Mouse (Mus musculus): ENCODE measurements around the gene Sort1. TPM values are rescaled to one million over a fixed set of nuclear protein-coding genes. Genes with fewer than 3 reads are reported as not detected.

The Sort1 gene
- polyA plus RNA-seq, 1 experiment from 2014 or later, result 12.9 TPM

DNA sequence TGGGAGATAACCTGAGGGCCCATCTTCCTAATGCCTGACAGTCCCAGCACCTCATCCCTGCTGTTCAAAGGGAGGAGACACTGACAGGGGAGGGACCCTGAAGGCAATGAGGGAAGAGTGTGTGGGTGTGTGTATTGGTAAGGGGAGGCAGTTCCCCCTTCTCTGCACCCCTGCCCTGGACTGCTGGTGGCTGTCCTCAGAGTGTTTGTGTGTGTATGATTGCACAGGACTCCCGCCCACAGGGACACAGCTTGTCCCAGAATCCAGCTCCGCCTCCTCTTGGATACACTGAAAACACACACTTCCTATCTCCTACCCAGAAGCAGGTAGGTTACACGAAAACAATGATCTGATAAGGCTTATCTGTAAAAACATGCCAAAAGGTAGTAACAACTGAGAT, 71.4 kb downstream of the Sort1 start:
- WGBS, result 86% methylated on average over 3 of the region's 3 CpGs
- peaks cover 4% of the 10 kb centered on the region for H3K4me1 ChIP-seq
- DNase-seq (ENCODE audit: low spot score), result no peak
- no peak overlapping the region for H3K4me3 ChIP-seq
- peaks cover 77% of the 10 kb centered on the region for H3K36me3 ChIP-seq (replicated peaks)
- no peaks in the 10 kb centered on the region for H3K9me3 ChIP-seq
- H3K27me3 ChIP-seq (replicated peaks; ENCODE audit: low read depth, poor library complexity, severe bottlenecking), result no peaks in the 10 kb centered on the region
- H3K27ac ChIP-seq (replicated peaks), result no peak overlapping the region

DNA sequence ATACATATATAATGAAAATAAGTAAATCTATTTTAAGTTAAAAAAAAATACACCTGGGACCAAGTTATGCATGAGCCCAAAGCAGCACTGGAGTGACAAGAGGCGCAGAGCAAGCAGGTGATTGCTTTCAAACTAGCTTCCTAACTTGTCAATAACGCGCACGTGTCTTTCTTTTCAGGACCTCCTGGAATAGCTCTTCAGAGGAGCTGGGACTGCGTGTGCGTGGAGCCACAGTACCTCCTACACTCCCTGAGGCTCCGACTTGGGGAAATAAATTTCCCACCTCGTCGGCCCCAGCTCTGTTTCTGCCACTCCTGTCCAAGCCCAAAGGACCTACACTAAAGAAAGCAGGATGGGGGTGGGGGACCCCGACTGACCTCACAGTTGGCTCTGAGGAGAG, 73.2 kb downstream of the Sort1 start:
- Histone ChIP-seq H3K36me3 (replicated peaks) (peaks cover 59% of the 10 kb centered on the region), H3K9me3 (no peaks in the 10 kb centered on the region), H3K4me1 (peaks cover 23% of the 10 kb centered on the region), H3K4me3 (no peak overlapping the region), H3K27me3 (replicated peaks; ENCODE audit: low read depth, poor library complexity, severe bottlenecking) (no peaks in the 10 kb centered on the region), H3K27ac (replicated peaks) (no peak overlapping the region)
- 91% methylated on average over 10 of the region's 10 CpGs for WGBS
- no peak for DNase-seq (ENCODE audit: low spot score)

DNA sequence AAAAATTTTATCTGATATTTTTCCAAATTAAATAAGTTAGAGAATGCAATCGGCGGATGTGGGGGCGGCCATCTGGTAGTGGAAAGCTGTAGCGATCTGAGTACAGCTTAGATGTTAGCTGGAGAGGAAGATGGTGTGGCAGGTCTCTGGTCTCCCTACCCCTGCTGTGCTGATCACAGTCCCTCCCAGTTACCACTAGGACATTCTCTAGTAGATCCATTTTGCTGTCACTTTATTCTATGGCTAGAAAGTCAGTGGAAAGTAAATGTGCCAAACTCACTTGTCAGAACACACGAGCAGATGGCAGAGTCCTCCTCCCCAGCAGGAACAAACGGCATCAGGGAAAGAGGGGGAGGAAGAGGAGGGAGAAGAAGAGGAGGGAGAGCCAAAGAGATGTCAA, 74.6 kb downstream of the Sort1 start:
- H3K27ac ChIP-seq (replicated peaks), result no peak overlapping the region
- 86% methylated on average over 6 of the region's 6 CpGs for WGBS
- H3K9me3 ChIP-seq, result no peaks in the 10 kb centered on the region
- H3K27me3 ChIP-seq (replicated peaks; ENCODE audit: low read depth, poor library complexity, severe bottlenecking), result no peaks in the 10 kb centered on the region
- peaks cover 49% of the 10 kb centered on the region for H3K36me3 ChIP-seq (replicated peaks)
- H3K4me1 ChIP-seq, result peaks cover 24% of the 10 kb centered on the region
- no peak for DNase-seq (ENCODE audit: low spot score)
- H3K4me3 ChIP-seq, result no peak overlapping the region

DNA sequence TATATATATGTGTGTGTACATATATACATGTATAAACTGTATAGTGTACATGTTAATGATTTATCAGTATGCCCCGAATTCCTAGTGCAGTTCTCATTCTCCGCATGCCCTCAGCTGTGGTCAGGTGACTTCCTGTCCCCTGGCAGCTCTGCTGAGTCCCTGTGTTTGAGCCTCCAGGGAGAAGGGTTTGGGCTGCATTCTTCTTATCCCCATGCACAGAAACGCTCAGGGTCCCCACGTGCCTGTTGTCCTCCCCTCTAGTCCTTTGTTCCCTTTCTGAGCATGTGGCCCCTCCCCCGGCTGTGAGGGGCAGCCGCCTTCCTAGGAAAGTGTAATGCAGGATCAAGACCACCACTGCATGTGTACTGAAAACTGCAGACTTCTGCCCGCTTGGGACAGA, 77.0 kb downstream of the Sort1 start:
- peak overlapping the region; percentile 83 for H3K27ac ChIP-seq (replicated peaks)

DNA sequence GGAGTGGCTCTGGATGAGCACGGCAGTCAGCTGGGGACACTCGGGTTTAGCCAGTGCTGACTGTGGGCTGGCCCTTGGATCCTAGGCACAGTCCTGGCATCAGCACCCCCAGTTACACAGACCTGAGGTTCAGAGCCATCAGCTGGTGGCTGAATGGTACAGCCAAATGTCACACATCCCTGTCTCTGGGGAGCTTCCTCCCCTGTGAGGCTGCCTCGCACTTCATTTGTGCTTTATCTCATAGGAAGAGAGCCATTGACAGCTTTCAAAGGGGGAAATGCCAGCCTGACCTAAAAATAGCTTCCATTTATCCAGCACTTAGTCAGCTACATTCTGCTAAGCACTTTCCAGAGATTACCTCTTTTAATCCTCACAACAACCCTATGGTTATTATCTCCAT, 79.7 kb downstream of the Sort1 start:
- Histone ChIP-seq H3K36me3 (replicated peaks) (0 out of 2 replicates have a peak, but pooled peaks cover 2% of the 10 kb centered on the region), H3K4me1 (peaks cover 39% of the 10 kb centered on the region), H3K4me3 (no peak overlapping the region), H3K27ac (replicated peaks) (no peak overlapping the region), H3K27me3 (replicated peaks; ENCODE audit: low read depth, poor library complexity, severe bottlenecking) (no peaks in the 10 kb centered on the region), H3K9me3 (no peaks in the 10 kb centered on the region)
- no peak for DNase-seq (ENCODE audit: low spot score)
- 87% methylated on average over 3 of the region's 3 CpGs for WGBS

More for the DNA sequence above, 77.0 kb downstream of the Sort1 start:
- H3K4me3 ChIP-seq, result peak overlapping the region; percentile 18; the same call in 1 of the 2 replicates
- peaks cover 34% of the 10 kb centered on the region for H3K4me1 ChIP-seq
- peaks cover 25% of the 10 kb centered on the region for H3K36me3 ChIP-seq (replicated peaks)
- peak; percentile 72 for DNase-seq (ENCODE audit: low spot score)
- H3K27me3 ChIP-seq (replicated peaks; ENCODE audit: low read depth, poor library complexity, severe bottlenecking), result no peaks in the 10 kb centered on the region
- no peaks in the 10 kb centered on the region for H3K9me3 ChIP-seq
- WGBS, result 15% methylated on average over 7 of the region's 7 CpGs

DNA sequence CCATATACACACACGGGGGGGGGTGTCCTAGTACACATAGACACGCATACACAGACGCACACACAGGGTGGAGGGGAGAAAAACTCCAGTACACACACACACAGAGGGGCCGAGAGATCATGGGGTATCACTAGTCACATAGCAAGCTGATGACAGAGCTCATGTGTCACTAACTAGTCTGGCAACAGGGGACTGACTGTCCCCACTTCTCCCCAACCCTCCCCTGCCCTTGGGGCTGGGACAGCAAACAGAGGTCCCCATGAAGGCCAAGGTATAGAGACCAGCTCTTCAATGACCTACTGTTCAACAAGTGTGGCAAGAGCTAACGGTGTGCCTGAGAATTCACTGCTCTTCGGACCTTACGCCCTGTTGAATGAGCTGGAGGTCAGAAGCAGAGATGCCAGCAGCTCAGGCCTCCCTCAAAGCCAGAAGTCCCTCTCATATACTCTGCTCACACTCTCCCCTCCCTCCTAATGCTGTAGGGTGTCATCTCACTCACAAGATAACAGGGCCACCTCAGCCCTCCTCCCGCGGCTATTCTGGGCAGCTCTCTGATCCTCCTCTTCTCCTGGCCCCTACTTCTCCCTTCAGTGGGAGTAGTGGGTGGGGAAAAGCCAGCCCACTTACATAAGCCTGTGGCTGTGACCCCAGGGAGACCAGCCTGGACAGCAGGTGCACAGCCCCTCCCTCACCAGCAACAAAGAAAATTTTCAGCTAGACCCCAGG, 80.6 kb downstream of the Sort1 start, which contains the start of gene Mybphl:
Mybphl (plus strand) TSS at position 642 of the 726 bp plus-strand sequence.
- no peak for DNase-seq (ENCODE audit: low spot score)
- H3K4me1 ChIP-seq, result peaks cover 39% of the 10 kb centered on the region

DNA sequence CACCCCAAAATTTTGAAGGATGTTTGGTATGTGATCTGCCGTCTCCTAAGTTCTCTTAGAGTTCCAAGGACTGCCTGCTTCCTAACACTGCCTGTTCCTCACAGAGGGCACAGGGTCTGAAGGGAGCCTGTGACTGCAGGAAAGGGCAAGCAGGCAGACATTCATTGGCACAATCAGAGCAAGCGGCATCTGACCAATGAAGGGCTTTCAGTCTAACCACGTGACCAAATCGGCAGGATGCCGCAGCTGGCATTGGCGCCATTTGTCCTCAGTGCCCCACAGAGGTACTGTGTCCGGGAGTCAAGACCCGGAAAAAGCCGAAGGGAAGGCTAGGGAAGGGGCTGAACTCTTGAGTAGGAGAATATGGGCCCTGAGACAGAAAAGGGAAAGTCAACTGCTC, 83.3 kb downstream of the Sort1 start:
- Histone ChIP-seq H3K36me3 (replicated peaks) (no peaks in the 10 kb centered on the region), H3K27me3 (replicated peaks; ENCODE audit: low read depth, poor library complexity, severe bottlenecking) (no peaks in the 10 kb centered on the region), H3K27ac (replicated peaks) (no peak overlapping the region), H3K4me3 (no peak overlapping the region), H3K4me1 (peaks cover 26% of the 10 kb centered on the region), H3K9me3 (no peaks in the 10 kb centered on the region)
- WGBS, result 69% methylated on average over 9 of the region's 9 CpGs
- peak; percentile 31 for DNase-seq (ENCODE audit: low spot score)

More for the DNA sequence above, 80.6 kb downstream of the Sort1 start, which contains the start of gene Mybphl:
- H3K36me3 ChIP-seq (replicated peaks), result no peaks in the 10 kb centered on the region
- no peak within 1 kb of the TSS for H3K4me3 ChIP-seq
- WGBS, result 74% methylated on average over 9 of the region's 9 CpGs
- H3K27me3 ChIP-seq (replicated peaks; ENCODE audit: low read depth, poor library complexity, severe bottlenecking), result no peaks in the 10 kb centered on the region
- H3K9me3 ChIP-seq, result no peaks in the 10 kb centered on the region
- peak within 1 kb of the TSS; percentile 21; the same call in 1 of the 2 replicates for H3K27ac ChIP-seq (replicated peaks)

DNA sequence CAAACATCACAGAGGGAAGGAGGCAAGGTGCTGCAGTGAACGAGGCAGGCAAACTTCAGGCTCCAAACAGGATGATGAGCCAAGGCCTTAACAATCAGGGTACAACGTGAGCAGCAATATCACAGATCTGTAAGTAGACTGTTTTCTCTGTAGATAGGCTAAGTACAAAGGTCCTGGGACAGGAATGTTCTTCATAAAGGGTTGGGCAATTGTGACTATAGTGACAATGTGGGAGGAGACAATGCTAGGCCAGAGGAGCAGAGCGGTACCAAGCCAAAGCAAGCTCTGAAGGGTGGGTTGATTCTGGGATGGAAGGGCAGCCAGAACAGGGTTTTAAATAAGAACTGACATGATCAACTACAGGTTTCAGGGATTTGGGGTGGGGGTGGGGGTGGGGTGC, 83.9 kb downstream of the Sort1 start:
- H3K36me3 ChIP-seq (replicated peaks), result no peaks in the 10 kb centered on the region
- peaks cover 30% of the 10 kb centered on the region for H3K4me1 ChIP-seq
- WGBS, result 86% methylated on average over 3 of the region's 3 CpGs
- H3K27ac ChIP-seq (replicated peaks), result no peak overlapping the region
- H3K4me3 ChIP-seq, result no peak overlapping the region
- H3K9me3 ChIP-seq, result no peaks in the 10 kb centered on the region
- H3K27me3 ChIP-seq (replicated peaks; ENCODE audit: low read depth, poor library complexity, severe bottlenecking), result no peaks in the 10 kb centered on the region
- no peak for DNase-seq (ENCODE audit: low spot score)

DNA sequence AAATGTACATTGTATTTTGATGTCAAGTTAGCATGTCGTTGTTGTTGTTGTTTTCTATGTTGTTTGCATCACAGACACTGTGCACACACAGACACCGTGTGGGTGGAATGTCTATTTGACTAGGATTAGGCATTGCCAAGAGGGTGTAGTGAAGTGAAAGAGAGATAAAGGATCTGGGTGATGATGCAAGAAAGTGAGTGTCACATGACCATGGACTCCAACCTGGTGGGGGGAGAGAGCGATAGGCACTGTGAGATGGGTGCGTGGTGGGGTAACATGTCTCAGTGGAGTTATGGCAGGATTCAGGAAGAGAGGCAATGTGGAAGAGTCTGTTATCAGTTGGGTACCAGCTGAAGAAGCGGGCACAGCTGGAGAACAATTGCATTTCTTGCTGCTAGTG, 84.8 kb downstream of the Sort1 start:
- Histone ChIP-seq H3K9me3 (no peaks in the 10 kb centered on the region), H3K27ac (replicated peaks) (no peak overlapping the region), H3K4me1 (peaks cover 27% of the 10 kb centered on the region), H3K36me3 (replicated peaks) (no peaks in the 10 kb centered on the region), H3K27me3 (replicated peaks; ENCODE audit: low read depth, poor library complexity, severe bottlenecking) (no peaks in the 10 kb centered on the region), H3K4me3 (no peak overlapping the region)
- 82% methylated on average over 5 of the region's 5 CpGs for WGBS
- DNase-seq (ENCODE audit: low spot score), result no peak

DNA sequence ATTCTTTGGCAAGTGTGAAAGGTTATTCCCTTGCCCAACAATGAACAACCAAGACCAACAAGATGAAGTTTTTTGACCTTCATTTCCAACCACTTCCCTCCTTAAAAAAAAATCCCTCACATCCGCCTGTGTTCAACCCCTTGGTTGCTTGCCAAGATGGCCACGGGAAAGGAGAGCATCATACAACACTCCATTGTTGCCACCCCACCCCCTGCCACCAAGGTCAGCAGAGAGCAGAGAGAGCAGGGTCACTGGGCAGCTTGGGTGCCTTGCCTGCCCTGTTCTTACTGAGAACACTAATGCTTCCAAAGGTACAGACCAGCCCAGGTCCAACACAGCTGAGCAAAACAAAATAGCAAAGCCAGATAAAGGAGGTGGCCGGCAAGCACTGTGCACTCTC, 88.4 kb downstream of the Sort1 start:
- no peaks in the 10 kb centered on the region for H3K27me3 ChIP-seq (replicated peaks; ENCODE audit: low read depth, poor library complexity, severe bottlenecking)
- H3K9me3 ChIP-seq, result no peaks in the 10 kb centered on the region
- no peak overlapping the region for H3K27ac ChIP-seq (replicated peaks)
- WGBS, result 60% methylated on average over 3 of the region's 3 CpGs
- H3K4me3 ChIP-seq, result no peak overlapping the region
- no peak for DNase-seq (ENCODE audit: low spot score)
- H3K36me3 ChIP-seq (replicated peaks), result no peaks in the 10 kb centered on the region
- H3K4me1 ChIP-seq, result peaks cover 16% of the 10 kb centered on the region

DNA sequence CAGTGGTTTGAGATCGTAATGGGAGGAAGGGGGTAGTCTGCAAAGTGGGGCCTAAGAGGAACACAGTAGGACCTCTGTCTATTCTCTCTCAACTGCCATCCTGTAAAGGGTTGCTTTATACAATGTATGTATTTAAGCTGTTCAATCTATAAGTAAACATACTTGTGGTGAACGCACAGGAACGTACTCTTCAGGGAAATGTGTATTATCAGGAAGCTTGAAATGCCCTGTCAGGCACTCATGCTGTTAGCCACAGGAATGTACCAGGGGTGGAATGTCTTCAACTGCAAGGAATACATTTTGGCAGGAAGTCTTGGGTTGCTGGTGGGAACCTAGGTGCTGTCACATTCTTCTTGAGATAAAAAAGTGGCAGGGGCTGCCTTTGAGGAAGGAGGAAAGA, 88.8 kb downstream of the Sort1 start:
- no peak overlapping the region for H3K27ac ChIP-seq (replicated peaks)
- no peaks in the 10 kb centered on the region for H3K9me3 ChIP-seq
- no peaks in the 10 kb centered on the region for H3K27me3 ChIP-seq (replicated peaks; ENCODE audit: low read depth, poor library complexity, severe bottlenecking)
- WGBS, result 87% methylated on average over 3 of the region's 3 CpGs
- H3K4me1 ChIP-seq, result peaks cover 14% of the 10 kb centered on the region
- no peak for DNase-seq (ENCODE audit: low spot score)
- no peaks in the 10 kb centered on the region for H3K36me3 ChIP-seq (replicated peaks)
- H3K4me3 ChIP-seq, result no peak overlapping the region

DNA sequence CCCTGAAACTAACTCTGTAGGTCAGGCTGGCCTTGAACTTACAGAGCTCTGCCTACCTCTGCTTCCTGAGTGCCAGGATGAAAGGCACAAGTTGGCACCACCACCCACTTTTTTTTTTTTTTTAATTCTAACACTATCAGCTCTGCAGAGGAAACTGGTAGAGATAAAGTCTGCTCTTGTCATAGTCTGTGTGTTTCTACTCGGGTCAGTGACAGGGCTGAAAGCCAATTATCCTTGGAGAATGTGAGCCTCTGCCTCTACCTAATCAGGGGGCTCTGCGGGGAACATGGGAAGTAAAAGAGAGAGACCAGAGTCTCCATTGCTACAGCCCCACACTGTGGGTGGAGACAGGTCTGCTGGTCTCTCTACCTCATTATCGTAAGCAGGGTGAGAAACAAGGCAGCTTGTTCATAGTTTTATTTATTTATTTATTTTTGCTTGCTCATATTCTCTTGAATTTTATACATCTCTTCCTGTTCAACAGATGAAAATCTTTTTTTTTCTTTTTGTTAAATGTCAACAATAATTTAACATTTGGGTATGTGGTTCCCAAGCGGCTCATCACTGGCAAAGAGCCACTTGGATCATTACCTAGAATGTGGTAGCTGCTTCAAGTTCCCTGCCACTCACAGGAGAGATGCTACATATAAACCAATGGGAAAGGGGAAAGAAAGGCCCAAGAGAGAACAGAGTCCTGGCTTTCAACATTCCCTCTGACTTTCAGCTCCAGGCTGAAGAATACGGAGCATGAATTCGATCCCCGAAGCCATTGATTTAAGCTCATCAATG, 95.2 kb downstream of the Sort1 start:
- H3K4me3 ChIP-seq, result no peak overlapping the region
- H3K27ac ChIP-seq (replicated peaks), result no peak overlapping the region
- H3K4me1 ChIP-seq, result peaks cover 29% of the 10 kb centered on the region
- H3K9me3 ChIP-seq, result no peaks in the 10 kb centered on the region
- H3K27me3 ChIP-seq (replicated peaks; ENCODE audit: low read depth, poor library complexity, severe bottlenecking), result no peaks in the 10 kb centered on the region
- H3K36me3 ChIP-seq (replicated peaks), result no peaks in the 10 kb centered on the region
- no peak for DNase-seq (ENCODE audit: low spot score)
- WGBS, result 79% methylated on average over 7 of the region's 7 CpGs

DNA sequence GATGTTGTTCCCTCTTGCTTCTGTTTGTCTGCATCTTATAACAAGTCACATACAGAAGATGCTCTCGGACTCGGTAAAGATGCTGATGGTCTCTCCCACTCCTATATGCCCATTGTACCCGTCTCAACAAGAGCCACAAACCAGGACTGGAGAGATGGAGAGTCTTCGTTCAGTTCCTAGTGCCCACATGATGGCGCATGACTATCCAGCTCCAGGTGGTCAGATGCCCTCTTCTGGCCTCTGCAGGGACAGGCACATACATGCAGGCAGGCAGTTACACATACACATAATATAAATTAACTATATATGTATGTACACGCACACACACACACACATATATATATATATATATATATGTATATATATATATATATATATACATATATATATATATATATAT, 96.8 kb downstream of the Sort1 start:
- H3K9me3 ChIP-seq, result no peaks in the 10 kb centered on the region
- 72% methylated on average over 6 of the region's 6 CpGs for WGBS

More for the DNA sequence above, 96.8 kb downstream of the Sort1 start:
- Histone ChIP-seq H3K27me3 (replicated peaks; ENCODE audit: low read depth, poor library complexity, severe bottlenecking) (no peaks in the 10 kb centered on the region), H3K4me3 (no peak overlapping the region), H3K36me3 (replicated peaks) (peaks cover 9% of the 10 kb centered on the region), H3K27ac (replicated peaks) (no peak overlapping the region), H3K4me1 (peaks cover 43% of the 10 kb centered on the region)
- DNase-seq (ENCODE audit: low spot score), result no peak
